Mouse (Mus musculus) ES-Bruce4 (cell line): ENCODE results near the gene Fgf2.

Source experiments
- CTCF ChIP-seq: IDR thresholded peaks from one replicate; pipeline ENCODE4 v1.8.1; 2011; ENCODE audit warnings: low read depth, low read length
- EP300 ChIP-seq: IDR thresholded peaks from 2 replicates; pipeline ENCODE4 v1.6.1; 2011; ENCODE audit warnings: low read depth, low read length; ENCODE audit not compliant: insufficient read depth
- POLR2A ChIP-seq: IDR thresholded peaks from one replicate; pipeline ENCODE4 v1.8.1; 2011; ENCODE audit warnings: low read length; ENCODE audit not compliant: insufficient read depth

DNA sequence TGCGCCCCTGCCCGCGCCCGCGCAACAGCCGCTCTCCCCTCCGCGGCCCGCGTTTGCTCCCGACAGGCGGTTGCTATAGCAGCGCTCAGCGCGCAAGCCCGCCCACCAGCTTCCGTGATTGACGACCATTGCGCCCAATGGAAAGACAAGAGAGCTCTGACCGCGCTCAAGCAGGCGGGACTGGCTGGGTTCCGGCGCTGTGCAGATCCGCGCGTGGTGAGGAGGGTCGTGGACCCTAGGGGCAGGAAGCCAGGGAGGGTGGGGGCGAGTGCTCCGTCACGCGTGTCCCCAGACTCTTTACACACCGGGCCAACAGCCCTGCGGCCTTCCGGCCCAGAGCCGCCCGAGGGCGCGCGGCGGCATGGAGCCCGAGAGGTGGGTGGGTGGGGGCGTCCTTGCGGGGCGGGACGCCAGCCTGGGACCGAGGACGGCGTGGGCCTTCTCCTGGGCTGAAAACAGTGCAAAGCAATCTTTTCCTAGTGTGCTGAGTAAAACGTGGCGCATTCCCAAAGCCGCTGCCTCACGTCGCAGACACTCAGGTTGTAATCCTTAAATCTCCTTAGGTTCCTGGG lies 35.7 kb upstream of the Fgf2 start, which contains the start of the genes Bbs12 and Cetn4:
- TF ChIP-seq POLR2A (no peak), CTCF (no peak), EP300 (no peak)
